Mouse (Mus musculus) forebrain, embryonic 16.5 days (tissue): Measurements from ENCODE around the gene Usp20. TPM values are rescaled to one million over a fixed set of nuclear protein-coding genes. Genes with fewer than 3 reads are reported as not detected.

Experiments
- ATAC-seq: fragments of 200-750 bp; cut with Nextera tagmentation; 2 replicates; pipeline ENCODE4 v1.8.0; 2017; ENCODE audit warnings: mild to moderate bottlenecking, moderate library complexity
- H3K27ac ChIP-seq: fragments of 300-500 bp; sonication (generic); 2 replicates; pipeline ENCODE4 v1.5.1; 2014; ENCODE audit warnings: low read length, control low read depth
- H3K27me3 ChIP-seq: fragments of 300-500 bp; sonication (generic); replicated peaks from 2 replicates; pipeline ENCODE4 v1.6.1; 2014; ENCODE audit warnings: low read length; ENCODE audit not compliant: control insufficient read depth, insufficient read depth
- H3K36me3 ChIP-seq: fragments of 300-500 bp; sonication (generic); 2 replicates; pipeline ENCODE4 v1.6.1; 2014; ENCODE audit not compliant: control insufficient read depth, insufficient read depth
- H3K4me1 ChIP-seq: fragments of 300-500 bp; sonication (generic); replicated peaks from 2 replicates; pipeline ENCODE4 v1.6.1; 2014; ENCODE audit warnings: low read length; ENCODE audit not compliant: control insufficient read depth, insufficient read depth
- H3K4me2 ChIP-seq: fragments of 300-500 bp; sonication (generic); 2 replicates; pipeline ENCODE4 v1.6.1; 2014; ENCODE audit warnings: mild to moderate bottlenecking, low read length, control low read depth
- H3K4me3 ChIP-seq: fragments of 300-500 bp; sonication (generic); replicated peaks from 2 replicates; pipeline ENCODE4 v1.5.1; 2014; ENCODE audit warnings: mild to moderate bottlenecking, low read length, control low read depth
- H3K9ac ChIP-seq: fragments of 300-500 bp; sonication (generic); replicated peaks from 2 replicates; pipeline ENCODE4 v1.6.1; 2014; ENCODE audit warnings: low read depth, low read length, control low read depth
- H3K9me3 ChIP-seq: fragments of 300-500 bp; sonication (generic); 2 replicates; pipeline ENCODE4 v1.6.1; 2016; ENCODE audit warnings: low read length; ENCODE audit not compliant: control insufficient read depth
- WGBS: fragments of 180-500 bp; shearing (Covaris S2); extraction: QIAGEN DNeasy Blood & Tissue Kit; methylation state at CpG from one replicate; pipeline ENCODE4 v1.1.7; 2014; 5-methylcytosine and 5-hydroxymethylcytosine counted together
- polyA plus RNA-seq: library from polyadenylated mRNA; unstranded; fragments of >200 nt; fragmentation: Nextera tagmentation; extraction: Ambion mirVana; gene quantifications from 2 replicates; pipeline ENCODE4 v1.2.1, GENCODE M21; 2015

Usp20 gene
- polyA plus RNA-seq, 1 experiment from 2014 or later = 48.8 TPM

DNA sequence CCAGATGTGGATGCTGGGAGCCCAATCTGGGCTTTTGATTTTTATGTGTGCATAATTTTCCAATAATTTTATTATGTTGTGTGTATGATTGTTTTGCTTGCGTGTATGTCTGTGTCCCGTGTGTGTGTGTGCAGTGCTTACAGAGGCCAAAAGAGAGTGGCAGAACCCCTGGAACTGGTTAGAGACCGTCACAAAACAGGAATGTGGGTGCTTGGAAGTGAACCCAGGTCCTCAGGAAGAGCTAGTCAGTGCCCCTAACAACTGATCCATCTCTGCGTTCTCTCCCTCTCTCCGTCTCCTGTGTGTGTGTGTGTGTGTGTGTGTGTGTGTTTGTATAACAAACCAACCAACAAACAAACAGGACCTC lies 29.6 kb upstream of the Usp20 start:
- ATAC-seq = no peak
- 22% methylated on average over 5 of the region's 5 CpGs for WGBS

DNA sequence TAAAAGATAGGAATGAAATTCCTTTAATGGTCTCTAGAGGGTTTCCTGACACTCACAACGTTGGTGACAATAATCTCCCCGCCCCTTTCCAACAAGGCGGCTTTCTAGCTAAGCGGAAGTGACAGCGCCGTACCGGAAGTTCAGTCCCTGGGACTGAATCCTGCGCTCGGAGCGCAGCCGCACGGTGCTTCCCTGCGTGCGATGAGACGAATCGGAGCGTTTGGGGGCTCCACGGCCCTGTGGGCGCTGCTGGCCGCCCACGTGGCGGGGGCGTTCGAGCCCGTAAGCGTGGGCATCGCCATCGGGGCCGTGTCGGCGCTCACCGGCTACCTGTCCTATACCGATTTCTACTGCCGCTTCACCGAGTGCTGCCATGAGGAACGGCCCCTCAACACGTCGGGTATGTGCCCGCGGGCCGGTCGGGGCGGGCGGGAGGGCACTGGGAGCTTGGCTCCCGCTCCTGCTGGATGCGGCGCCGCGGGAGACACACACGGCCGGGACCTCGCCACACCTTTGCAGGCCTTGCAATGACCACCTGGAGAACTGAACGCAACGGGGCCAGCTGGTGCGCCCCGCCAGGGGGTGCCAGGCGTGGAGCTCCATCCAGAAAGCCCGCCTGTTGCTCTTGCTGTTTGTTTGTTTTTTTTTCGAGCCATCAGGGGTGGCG lies 29.1 kb upstream of the Usp20 start, which contains the start of gene Tor1b:
Tor1b (plus strand) TSS at position 136 of the 667 bp plus-strand sequence.
- Histone ChIP-seq H3K27ac (peak within 1 kb of the TSS; percentile 84), H3K9me3 (no peaks in the 10 kb centered on the region), H3K36me3 (peaks cover 10% of the 10 kb centered on the region), H3K4me2 (peak within 1 kb of the TSS; percentile 93), H3K4me1 (peaks cover 20% of the 10 kb centered on the region), H3K27me3 (no peaks in the 10 kb centered on the region), H3K9ac (peak within 1 kb of the TSS; percentile 86), H3K4me3 (peak within 1 kb of the TSS; percentile 86)
- peak; percentile 97 for ATAC-seq
- under 1% methylated on average over 60 of the region's 60 CpGs for WGBS

More for the DNA sequence above, 29.6 kb upstream of the Usp20 start:
- H3K4me3 ChIP-seq = peak overlapping the region; percentile 86
- H3K27ac ChIP-seq = peak overlapping the region; percentile 71
- peaks cover 7% of the 10 kb centered on the region for H3K36me3 ChIP-seq
- no peaks in the 10 kb centered on the region for H3K9me3 ChIP-seq
- H3K27me3 ChIP-seq = no peaks in the 10 kb centered on the region
- H3K4me1 ChIP-seq = peaks cover 20% of the 10 kb centered on the region
- peak overlapping the region; percentile 93 for H3K4me2 ChIP-seq
- H3K9ac ChIP-seq = peak overlapping the region; percentile 86

DNA sequence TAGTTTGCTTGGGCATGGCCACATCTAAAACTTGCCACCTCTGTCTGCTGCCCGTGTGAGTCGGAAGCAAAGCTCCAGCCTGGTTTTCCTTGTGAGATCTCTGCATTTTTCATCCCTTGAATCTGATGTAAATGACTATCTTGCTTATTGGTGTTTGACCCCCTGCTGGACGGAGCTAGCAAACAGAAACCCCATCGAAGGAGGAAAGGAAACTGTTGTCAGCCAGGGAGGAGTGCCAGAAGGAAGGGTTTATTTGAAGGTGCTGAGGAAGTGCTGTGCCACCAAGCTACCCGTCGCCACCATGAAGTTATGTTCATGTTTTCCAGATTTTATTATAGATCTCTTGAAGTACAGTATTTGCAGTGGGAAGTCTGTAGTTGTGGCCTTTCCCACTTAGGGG lies 27.3 kb upstream of the Usp20 start:
- Histone ChIP-seq H3K9ac (peak overlapping the region; percentile 86), H3K4me1 (peaks cover 20% of the 10 kb centered on the region), H3K4me3 (no peak overlapping the region), H3K36me3 (peaks cover 27% of the 10 kb centered on the region), H3K9me3 (no peaks in the 10 kb centered on the region), H3K27me3 (no peaks in the 10 kb centered on the region), H3K4me2 (no peak overlapping the region), H3K27ac (no peak overlapping the region)
- WGBS = 77% methylated on average over 6 of the region's 6 CpGs
- no peak for ATAC-seq

DNA sequence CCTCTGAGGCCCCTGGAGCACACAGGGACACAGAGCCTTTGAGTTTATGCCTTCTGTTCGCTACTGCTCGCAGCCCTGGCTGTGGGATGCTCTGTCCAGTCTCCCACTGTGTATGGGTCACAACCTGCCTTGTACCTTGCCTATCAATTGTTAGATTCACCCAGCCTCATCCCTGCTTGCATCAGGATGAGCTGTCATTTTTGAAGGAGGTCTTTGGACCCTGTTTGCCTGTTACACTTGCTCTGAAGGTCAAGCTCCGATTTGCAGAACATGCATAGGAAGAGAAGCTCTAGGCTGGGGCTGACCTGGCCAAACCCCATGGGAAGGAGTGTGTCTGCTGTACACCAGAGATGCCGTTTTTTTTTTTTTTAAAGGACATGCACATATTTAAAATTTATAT lies 24.6 kb upstream of the Usp20 start:
- Histone ChIP-seq H3K4me2 (no peak overlapping the region), H3K9ac (no peak overlapping the region), H3K27me3 (no peaks in the 10 kb centered on the region), H3K4me1 (peaks cover 20% of the 10 kb centered on the region), H3K9me3 (no peaks in the 10 kb centered on the region), H3K4me3 (no peak overlapping the region), H3K27ac (no peak overlapping the region), H3K36me3 (peaks cover 39% of the 10 kb centered on the region)
- no peak for ATAC-seq
- WGBS = 83% methylated on average over 4 of the region's 4 CpGs

DNA sequence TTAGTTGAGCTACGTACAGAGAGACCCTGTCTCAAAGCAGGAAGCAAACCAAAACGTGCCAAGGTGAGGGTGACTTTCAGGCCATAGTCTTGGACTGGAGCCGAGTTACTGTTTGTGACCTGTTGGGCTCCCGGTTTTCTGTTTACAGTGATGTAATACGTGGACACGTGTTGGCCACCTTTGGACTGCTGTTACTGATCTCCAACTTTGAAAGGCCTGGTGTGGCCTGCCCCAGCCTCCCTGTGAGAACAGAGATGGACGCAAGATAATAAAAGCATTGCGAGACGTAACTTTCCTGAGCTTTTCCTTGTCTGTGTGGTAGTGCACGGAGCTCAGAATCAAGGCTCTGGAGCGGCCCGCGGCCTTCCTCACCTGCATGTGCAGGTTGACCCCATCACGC lies 23.4 kb upstream of the Usp20 start:
- H3K9ac ChIP-seq = no peak overlapping the region
- peaks cover 42% of the 10 kb centered on the region for H3K36me3 ChIP-seq
- H3K27me3 ChIP-seq = no peaks in the 10 kb centered on the region
- no peak overlapping the region for H3K27ac ChIP-seq
- H3K9me3 ChIP-seq = no peaks in the 10 kb centered on the region
- no peak overlapping the region for H3K4me3 ChIP-seq
- H3K4me1 ChIP-seq = peaks cover 16% of the 10 kb centered on the region
- 90% methylated on average over 14 of the region's 14 CpGs for WGBS
- no peak for ATAC-seq
- H3K4me2 ChIP-seq = no peak overlapping the region

DNA sequence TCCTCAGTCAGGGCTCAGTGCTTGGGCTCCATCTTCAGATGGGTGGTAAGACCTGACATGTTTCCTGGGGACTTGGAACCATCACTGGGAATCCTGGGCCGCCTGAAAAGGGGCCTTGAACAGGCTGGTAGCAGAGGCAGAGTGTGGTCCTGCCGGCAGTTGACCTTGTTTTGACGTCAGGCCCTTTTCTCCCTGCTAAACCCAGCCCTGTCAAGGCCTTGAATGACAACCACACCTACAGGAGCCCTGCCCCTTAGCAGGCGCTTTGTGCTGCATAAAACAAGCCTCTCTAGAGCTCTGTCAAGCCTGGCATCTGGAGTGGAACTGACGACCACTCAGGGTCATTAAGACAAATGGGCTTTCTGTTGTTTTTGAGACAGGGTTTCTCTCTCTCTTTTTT lies 22.2 kb upstream of the Usp20 start:
- Histone ChIP-seq H3K27me3 (no peaks in the 10 kb centered on the region), H3K4me3 (no peak overlapping the region), H3K9me3 (no peaks in the 10 kb centered on the region), H3K4me1 (peaks cover 5% of the 10 kb centered on the region), H3K36me3 (peaks cover 43% of the 10 kb centered on the region), H3K27ac (no peak overlapping the region), H3K4me2 (no peak overlapping the region), H3K9ac (no peak overlapping the region)
- 41% methylated on average over 5 of the region's 5 CpGs for WGBS
- ATAC-seq = no peak

DNA sequence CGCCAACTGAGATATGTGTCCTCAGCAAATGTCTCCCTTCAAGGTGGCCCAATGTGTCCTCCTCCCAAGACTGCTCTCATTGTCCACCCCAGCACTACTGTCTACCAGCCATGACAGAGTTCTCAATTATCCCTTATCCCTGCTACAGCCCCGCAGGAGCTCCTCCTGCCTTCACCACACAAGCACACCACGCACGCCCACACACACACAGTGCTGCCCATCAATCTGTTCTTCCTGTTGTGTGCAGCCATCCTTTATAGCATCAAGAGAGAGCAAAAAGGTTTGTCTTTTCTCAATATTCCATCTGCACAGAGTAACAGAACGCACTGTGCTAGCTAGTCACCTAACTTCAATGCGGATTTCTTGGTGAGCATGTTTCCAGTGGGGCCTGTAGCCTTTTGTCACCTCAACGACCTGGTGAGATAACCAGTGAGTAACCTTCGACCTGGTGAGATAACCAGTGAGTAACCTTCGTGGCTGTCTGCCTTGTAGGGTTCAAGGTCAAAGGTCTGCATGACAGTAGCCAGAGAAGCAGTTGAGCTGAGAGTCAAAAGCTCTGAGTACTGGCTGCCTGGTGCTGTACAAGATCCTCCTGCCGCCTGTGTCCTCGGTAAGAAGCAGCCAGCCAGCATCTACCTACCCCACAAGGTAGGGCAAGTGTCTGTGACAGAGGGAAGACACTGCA lies 19.4 kb upstream of the Usp20 start:
- Histone ChIP-seq H3K4me2 (no peak overlapping the region), H3K36me3 (peaks cover 34% of the 10 kb centered on the region), H3K4me3 (no peak overlapping the region), H3K4me1 (peaks cover 23% of the 10 kb centered on the region), H3K27me3 (no peaks in the 10 kb centered on the region), H3K27ac (no peak overlapping the region), H3K9me3 (no peaks in the 10 kb centered on the region), H3K9ac (no peak overlapping the region)
- WGBS = 89% methylated on average over 11 of the region's 11 CpGs
- no peak for ATAC-seq

DNA sequence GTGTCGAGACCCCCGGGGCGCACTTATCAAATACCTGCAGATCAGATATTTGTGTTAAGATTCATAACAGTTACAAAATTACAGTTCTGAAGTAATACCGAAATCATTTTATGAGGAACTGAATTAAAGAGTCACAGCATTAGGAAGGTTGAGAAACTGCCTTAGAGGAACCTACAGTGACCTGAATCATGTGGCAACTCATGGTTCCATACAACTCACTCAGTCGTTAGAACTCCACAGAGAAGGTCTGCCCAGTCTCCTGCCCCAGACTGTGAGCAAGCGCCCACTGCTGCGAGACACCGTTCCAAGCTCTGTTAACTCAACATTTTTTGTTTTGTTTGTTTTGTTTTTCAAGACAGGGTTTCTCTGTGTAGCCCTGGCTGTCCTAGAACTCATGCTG lies 16.5 kb upstream of the Usp20 start:
- Histone ChIP-seq H3K27ac (no peak overlapping the region), H3K36me3 (peaks cover 13% of the 10 kb centered on the region), H3K4me3 (no peak overlapping the region), H3K4me1 (peaks cover 23% of the 10 kb centered on the region), H3K9me3 (no peaks in the 10 kb centered on the region), H3K4me2 (no peak overlapping the region), H3K9ac (no peak overlapping the region), H3K27me3 (no peaks in the 10 kb centered on the region)
- ATAC-seq = no peak
- WGBS = 95% methylated on average over 8 of the region's 8 CpGs

DNA sequence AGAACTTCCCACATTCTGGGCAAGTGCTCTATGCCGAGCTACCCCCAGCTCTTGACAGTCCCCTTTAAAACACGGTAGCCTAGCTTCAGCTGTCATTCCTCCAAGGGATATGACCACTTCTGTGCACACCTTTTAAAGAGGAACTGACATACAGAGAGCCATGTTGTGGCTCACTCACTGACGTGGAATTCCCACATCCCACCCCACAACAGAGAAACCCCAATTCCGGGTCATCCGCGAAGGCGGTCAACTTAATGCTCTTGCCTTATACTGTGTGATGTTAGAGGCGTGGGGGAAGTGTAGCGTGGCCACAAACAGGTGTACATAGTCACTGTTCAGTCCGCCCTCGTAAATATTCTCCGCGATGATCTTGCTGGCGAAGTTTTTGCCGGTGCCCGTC lies 15.3 kb upstream of the Usp20 start:
- Histone ChIP-seq H3K4me1 (peaks cover 23% of the 10 kb centered on the region), H3K4me3 (peak overlapping the region; percentile 100), H3K9me3 (no peaks in the 10 kb centered on the region), H3K27me3 (no peaks in the 10 kb centered on the region), H3K4me2 (peak overlapping the region; percentile 96), H3K36me3 (peaks cover 10% of the 10 kb centered on the region), H3K27ac (no peak overlapping the region; the same call in 1 of the 2 replicates), H3K9ac (peak overlapping the region; percentile 96)
- no peak for ATAC-seq
- WGBS = 21% methylated on average over 16 of the region's 16 CpGs
